Mouse (Mus musculus) hindbrain, embryonic 15.5 days (tissue): ENCODE measurements around the gene Hic1. TPM values are rescaled to one million over a fixed set of nuclear protein-coding genes. Genes with fewer than 3 reads are reported as not detected.

Source experiments
- ATAC-seq: fragments of 200-750 bp; cut with Nextera tagmentation; 2 replicates; pipeline ENCODE4 v1.8.0; 2017; ENCODE audit warnings: low read depth, moderate number of reproducible peaks, moderate TSS enrichment; ENCODE audit not compliant: low FRiP score
- H3K27ac ChIP-seq: fragments of 300-500 bp; sonication (generic); replicated peaks from 2 replicates; pipeline ENCODE4 v1.5.1; 2015; ENCODE audit warnings: mild to moderate bottlenecking, inconsistent platforms
- H3K27me3 ChIP-seq: fragments of 300-500 bp; sonication (generic); 2 replicates; pipeline ENCODE4 v1.6.1; 2015; ENCODE audit warnings: control low read depth, inconsistent platforms
- H3K36me3 ChIP-seq: fragments of 300-500 bp; sonication (generic); 2 replicates; pipeline ENCODE4 v1.6.1; 2015; ENCODE audit warnings: control low read depth, inconsistent platforms
- H3K4me1 ChIP-seq: fragments of 300-500 bp; sonication (generic); replicated peaks from 2 replicates; pipeline ENCODE4 v1.6.1; 2015; ENCODE audit warnings: control low read depth, inconsistent platforms
- H3K4me2 ChIP-seq: fragments of 300-500 bp; sonication (generic); 2 replicates; pipeline ENCODE4 v1.6.1; 2015; ENCODE audit warnings: moderate library complexity, mild to moderate bottlenecking, inconsistent platforms
- H3K4me3 ChIP-seq: fragments of 300-500 bp; sonication (generic); 2 replicates; pipeline ENCODE4 v1.5.1; 2015; ENCODE audit warnings: mild to moderate bottlenecking, inconsistent platforms
- H3K9ac ChIP-seq: fragments of 300-500 bp; sonication (generic); 2 replicates; pipeline ENCODE4 v1.6.1; 2015; ENCODE audit warnings: inconsistent platforms
- H3K9me3 ChIP-seq: fragments of 300-500 bp; sonication (generic); 2 replicates; pipeline ENCODE4 v1.6.1; 2016; ENCODE audit warnings: control low read depth, inconsistent platforms
- WGBS: fragments of 180-500 bp; shearing (Covaris S2); methylation state at CpG from one replicate; pipeline ENCODE4 v1.1.7; 2015; 5-methylcytosine and 5-hydroxymethylcytosine counted together
- polyA plus RNA-seq: library from polyadenylated mRNA; unstranded; fragments of >200 nt; fragmentation: Nextera tagmentation; extraction: Ambion mirVana; gene quantifications from 2 replicates; pipeline ENCODE4 v1.2.1, GENCODE M21; 2015

Gene Hic1
- polyA plus RNA-seq, 1 experiment from 2014 or later: 4.8 TPM

- H3K27me3 ChIP-seq: peaks cover 2% of the 10 kb centered on the region; the same call in 1 of the 2 replicates
- H3K9me3 ChIP-seq: no peaks in the 10 kb centered on the region
- H3K4me1 ChIP-seq: peaks cover 3% of the 10 kb centered on the region; the same call in 1 of the 2 replicates
- H3K36me3 ChIP-seq: no peaks in the 10 kb centered on the region
- H3K4me2 ChIP-seq: no peak overlapping the region
- no peak overlapping the region for H3K4me3 ChIP-seq
- no peak overlapping the region for H3K9ac ChIP-seq
- WGBS: 76% methylated on average over 8 of the region's 8 CpGs
- ATAC-seq: no peak
- H3K27ac ChIP-seq: no peak overlapping the region
Observed at GRCm38 (mm10) chr11:75201721-75202120, 32.4 kb upstream of the Hic1 start.

GRCm38 (mm10) chr11:75200935-75201334 is 31.6 kb upstream of the Hic1 start:
- Histone ChIP-seq H3K9ac (no peak overlapping the region), H3K4me1 (peaks cover 9% of the 10 kb centered on the region)
- ATAC-seq: no peak

GRCm38 (mm10) chr11:75199951-75200350 is 30.6 kb upstream of the Hic1 start:
- 77% methylated on average over 5 of the region's 5 CpGs for WGBS
- H3K4me1 ChIP-seq: peaks cover 19% of the 10 kb centered on the region
- H3K36me3 ChIP-seq: no peaks in the 10 kb centered on the region
- peaks cover 12% of the 10 kb centered on the region for H3K27me3 ChIP-seq
- no peak for ATAC-seq
- H3K4me2 ChIP-seq: no peak overlapping the region
- H3K9ac ChIP-seq: no peak overlapping the region
- H3K4me3 ChIP-seq: no peak overlapping the region
- H3K27ac ChIP-seq: no peak overlapping the region
- no peaks in the 10 kb centered on the region for H3K9me3 ChIP-seq

More at GRCm38 (mm10) chr11:75200935-75201334, 31.6 kb upstream of the Hic1 start:
- peaks cover 6% of the 10 kb centered on the region for H3K27me3 ChIP-seq
- no peak overlapping the region for H3K27ac ChIP-seq
- no peak overlapping the region for H3K4me2 ChIP-seq
- H3K4me3 ChIP-seq: no peak overlapping the region
- no peaks in the 10 kb centered on the region for H3K36me3 ChIP-seq
- no peaks in the 10 kb centered on the region for H3K9me3 ChIP-seq
- WGBS: 89% methylated on average over 12 of the region's 12 CpGs

- ATAC-seq: no peak
- peaks cover 19% of the 10 kb centered on the region for H3K27me3 ChIP-seq
- H3K27ac ChIP-seq: no peak overlapping the region
- no peaks in the 10 kb centered on the region for H3K36me3 ChIP-seq
- H3K4me2 ChIP-seq: no peak overlapping the region
- no peaks in the 10 kb centered on the region for H3K9me3 ChIP-seq
- WGBS: 44% methylated on average over 4 of the region's 4 CpGs
- H3K9ac ChIP-seq: no peak overlapping the region
- peaks cover 30% of the 10 kb centered on the region for H3K4me1 ChIP-seq
- no peak overlapping the region for H3K4me3 ChIP-seq
Observed at GRCm38 (mm10) chr11:75198792-75199191, 29.5 kb upstream of the Hic1 start.

- H3K4me1 ChIP-seq: peaks cover 39% of the 10 kb centered on the region
- H3K27ac ChIP-seq: no peak overlapping the region
- peaks cover 21% of the 10 kb centered on the region for H3K27me3 ChIP-seq
- no peaks in the 10 kb centered on the region for H3K36me3 ChIP-seq
- H3K4me3 ChIP-seq: no peak overlapping the region
- H3K9ac ChIP-seq: no peak overlapping the region
- no peak for ATAC-seq
- WGBS: 30% methylated on average over 7 of the region's 7 CpGs
- no peak overlapping the region for H3K4me2 ChIP-seq
- no peaks in the 10 kb centered on the region for H3K9me3 ChIP-seq
Observed at GRCm38 (mm10) chr11:75197956-75198355, 28.6 kb upstream of the Hic1 start.

- H3K27ac ChIP-seq: no peak overlapping the region
- H3K9ac ChIP-seq: no peak overlapping the region
- H3K27me3 ChIP-seq: peaks cover 31% of the 10 kb centered on the region
- H3K4me3 ChIP-seq: peak overlapping the region; percentile 56; the same call in 1 of the 2 replicates
- H3K4me2 ChIP-seq: peak overlapping the region; percentile 80
- no peaks in the 10 kb centered on the region for H3K36me3 ChIP-seq
- no peak for ATAC-seq
- peaks cover 41% of the 10 kb centered on the region for H3K4me1 ChIP-seq
- H3K9me3 ChIP-seq: no peaks in the 10 kb centered on the region
- 50% methylated on average over 6 of the region's 6 CpGs for WGBS
Observed at GRCm38 (mm10) chr11:75196131-75196530, 26.8 kb upstream of the Hic1 start.

- no peaks in the 10 kb centered on the region for H3K36me3 ChIP-seq
- peaks cover 31% of the 10 kb centered on the region for H3K27me3 ChIP-seq
- H3K4me1 ChIP-seq: peaks cover 49% of the 10 kb centered on the region
- H3K27ac ChIP-seq: 0 out of 2 replicates have a peak overlapping the region, but pooled peaks have one; percentile 13
- peak overlapping the region; percentile 56 for H3K4me3 ChIP-seq
- H3K9ac ChIP-seq: peak overlapping the region; percentile 57
- WGBS: 1% methylated on average over 39 of the region's 39 CpGs
- H3K4me2 ChIP-seq: peak overlapping the region; percentile 80
- peak; percentile 42; the same call in 1 of the 2 replicates for ATAC-seq
- H3K9me3 ChIP-seq: no peaks in the 10 kb centered on the region
Observed at GRCm38 (mm10) chr11:75194850-75195461, 25.6 kb upstream of the Hic1 start.

- Histone ChIP-seq H3K4me2 (peak overlapping the region; percentile 80), H3K9me3 (no peaks in the 10 kb centered on the region), H3K27ac (peak overlapping the region; percentile 45; the same call in 1 of the 2 replicates), H3K27me3 (peaks cover 31% of the 10 kb centered on the region), H3K4me1 (peaks cover 55% of the 10 kb centered on the region), H3K4me3 (peak overlapping the region; percentile 56), H3K9ac (peak overlapping the region; percentile 57), H3K36me3 (no peaks in the 10 kb centered on the region)
- under 1% methylated on average over 52 of the region's 52 CpGs for WGBS
- ATAC-seq: no peak
Observed at GRCm38 (mm10) chr11:75194121-75194849, 25.0 kb upstream of the Hic1 start.

GRCm38 (mm10) chr11:75193256-75194071 is 24.1 kb upstream of the Hic1 start, which contains the start of gene Rtn4rl1:
Gene Rtn4rl1 (plus strand): TSS chr11:75193783.
- ATAC-seq: no peak
- Histone ChIP-seq H3K4me1 (peaks cover 58% of the 10 kb centered on the region), H3K9ac (peak within 1 kb of the TSS; percentile 57), H3K27me3 (peaks cover 31% of the 10 kb centered on the region), H3K9me3 (no peaks in the 10 kb centered on the region), H3K4me2 (peak within 1 kb of the TSS; percentile 80), H3K27ac (peak within 1 kb of the TSS; percentile 45; the same call in 1 of the 2 replicates), H3K4me3 (peak within 1 kb of the TSS; percentile 56), H3K36me3 (no peaks in the 10 kb centered on the region)
- WGBS: under 1% methylated on average over 79 of the region's 84 CpGs

GRCm38 (mm10) chr11:75192336-75193214 is 23.3 kb upstream of the Hic1 start:
- Histone ChIP-seq H3K27ac (no peak overlapping the region), H3K4me3 (peak overlapping the region; percentile 56), H3K9ac (peak overlapping the region; percentile 57; the same call in 1 of the 2 replicates), H3K36me3 (no peaks in the 10 kb centered on the region), H3K9me3 (no peaks in the 10 kb centered on the region), H3K27me3 (peaks cover 31% of the 10 kb centered on the region), H3K4me2 (peak overlapping the region; percentile 80), H3K4me1 (peaks cover 58% of the 10 kb centered on the region)
- ATAC-seq: 0 out of 2 replicates have a peak, but pooled peaks have one; percentile 16
- WGBS: 23% methylated on average over 13 of the region's 13 CpGs

GRCm38 (mm10) chr11:75191841-75192240 is 22.5 kb upstream of the Hic1 start:
- H3K4me2 ChIP-seq: no peak overlapping the region
- ATAC-seq: no peak
- H3K9me3 ChIP-seq: no peaks in the 10 kb centered on the region
- no peaks in the 10 kb centered on the region for H3K36me3 ChIP-seq
- no peak overlapping the region for H3K9ac ChIP-seq
- 62% methylated on average over 6 of the region's 6 CpGs for WGBS
- peaks cover 29% of the 10 kb centered on the region for H3K27me3 ChIP-seq
- no peak overlapping the region for H3K4me3 ChIP-seq
- H3K4me1 ChIP-seq: peaks cover 56% of the 10 kb centered on the region
- H3K27ac ChIP-seq: no peak overlapping the region
